Mouse (Mus musculus) lung, adult 18-20 months (tissue): Measurements from ENCODE around the gene Fgfr2.

Experiments
- DNase-seq, 2 experiments: peaks; one replicate each; pipeline ENCODE4 v3.0.0; 2022; ENCODE audit warnings: mixed read lengths in 2 of 2

Gene Fgfr2

GRCm38 (mm10) chr7:132183892-132184404 is 939.2 kb downstream of the Fgfr2 start:
- no peak for DNase-seq

- DNase-seq: no peak
Observed at GRCm38 (mm10) chr7:132181586-132182198, 941.5 kb downstream of the Fgfr2 start.

- no peak for DNase-seq
Observed at GRCm38 (mm10) chr7:132181042-132181441, 942.1 kb downstream of the Fgfr2 start.

- no peak for DNase-seq
Observed at GRCm38 (mm10) chr7:132179049-132179448, 944.1 kb downstream of the Fgfr2 start.

- DNase-seq: no peak
Observed at GRCm38 (mm10) chr7:132174787-132175186, 948.4 kb downstream of the Fgfr2 start.

GRCm38 (mm10) chr7:132174296-132174695 is 948.9 kb downstream of the Fgfr2 start:
- DNase-seq: no peak

- no peak for DNase-seq
Observed at GRCm38 (mm10) chr7:132172220-132172619, 950.9 kb downstream of the Fgfr2 start.

GRCm38 (mm10) chr7:132171716-132172115 is 951.4 kb downstream of the Fgfr2 start:
- no peak for DNase-seq

GRCm38 (mm10) chr7:132169419-132170169 is 953.6 kb downstream of the Fgfr2 start:
- DNase-seq: no peak

GRCm38 (mm10) chr7:132167239-132167638 is 955.9 kb downstream of the Fgfr2 start:
- no peak for DNase-seq

- DNase-seq: no peak
Observed at GRCm38 (mm10) chr7:132162254-132162653, 960.9 kb downstream of the Fgfr2 start.

- no peak for DNase-seq
Observed at GRCm38 (mm10) chr7:132158321-132159025, 964.7 kb downstream of the Fgfr2 start.

- DNase-seq: no peak
Observed at GRCm38 (mm10) chr7:132154368-132154961, 968.7 kb downstream of the Fgfr2 start, which contains the start of gene Cpxm2. Gene Cpxm2, minus strand, starts transcription at chr7:132154739.

GRCm38 (mm10) chr7:132153725-132154147 is 969.4 kb downstream of the Fgfr2 start:
- DNase-seq: no peak

GRCm38 (mm10) chr7:132145227-132145800 is 977.8 kb downstream of the Fgfr2 start:
- DNase-seq: no peak

GRCm38 (mm10) chr7:132128687-132129086 is 994.5 kb downstream of the Fgfr2 start:
- no peak for DNase-seq

- DNase-seq: no peak
Observed at GRCm38 (mm10) chr7:132124948-132125347, 998.2 kb downstream of the Fgfr2 start.

GRCm38 (mm10) chr7:132123211-132123610 is 999.9 kb downstream of the Fgfr2 start:
- DNase-seq: peak; percentile 4 to 5

- DNase-seq: no peak
Observed at GRCm38 (mm10) chr7:132119817-132120216, 1003.3 kb downstream of the Fgfr2 start.

- no peak for DNase-seq
Observed at GRCm38 (mm10) chr7:132111770-132112169, 1011.4 kb downstream of the Fgfr2 start.

- DNase-seq: no peak
Observed at GRCm38 (mm10) chr7:132110308-132110707, 1012.8 kb downstream of the Fgfr2 start.

- no peak for DNase-seq
Observed at GRCm38 (mm10) chr7:132106891-132107290, 1016.3 kb downstream of the Fgfr2 start.

- DNase-seq: no peak
Observed at GRCm38 (mm10) chr7:132105326-132105725, 1017.8 kb downstream of the Fgfr2 start.
